Mouse (Mus musculus) Patski (cell line): Measurements from ENCODE around the gene Spata17. TPM values are rescaled to one million over a fixed set of nuclear protein-coding genes. Genes with fewer than 3 reads are reported as not detected.

Experiments used
- ATAC-seq: fragments of 100-300 bp; one replicate; pipeline ENCODE4 v1.8.0; 2021
- CTCF ChIA-PET: fragments of 350-600 bp; sonication (Branson Sonifier 250); formaldehyde crosslinking; loops from one replicate; lab custom pipeline; 2022; ENCODE audit warnings: inconsistent platforms; lab: Charles Lee
- POLR2A ChIA-PET: fragments of 350-600 bp; sonication (Branson Sonifier 250); formaldehyde crosslinking; loops from one replicate; lab custom pipeline; 2022; ENCODE audit warnings: antibody characterized with exemption, inconsistent platforms; lab: Charles Lee
- DNase-seq: peaks from one replicate; pipeline ENCODE4 v3.0.0-alpha.2; 2011; ENCODE audit warnings: low read depth, low spot score
- H3K27me3 ChIP-seq: fragments of 371-371 bp; one replicate; pipeline ENCODE4 v1.5.1; 2021
- CTCF ChIP-seq: fragments of 100-300 bp; IDR thresholded peaks from one replicate; pipeline ENCODE4 v1.5.1; 2021
- in situ Hi-C: fragments of 300-500 bp; cut with MboI; formaldehyde crosslinking; loops from 3 replicates; pipeline ENCODE4 v1.11.1; 2018; ENCODE audit warnings: low pct_unique_long_range_greater_than_20kb, mixed read lengths
- polyA plus RNA-seq: library from polyadenylated mRNA; unstranded; gene quantifications from one replicate; pipeline ENCODE4 v1.2.3, GENCODE M21; 2021

The Spata17 gene
- polyA plus RNA-seq, 1 experiment from 2014 or later, result 1.7 TPM

- ATAC-seq (no peak), DNase-seq (no peak)
- no peaks in the 10 kb centered on the region for H3K27me3 ChIP-seq
- CTCF ChIA-PET, result interaction anchor here (0.9 to 1.5 kb wide), 2 partner anchors 14 to 16 kb away, joined by 3 read pairs; no protein-coding TSS in a partner anchor
- TF ChIP-seq CTCF, result no peak
- in situ Hi-C loops, result no loop called here
- POLR2A ChIA-PET, result interaction anchor here (0.6 to 0.7 kb wide), 2 partner anchors 17 to 709 kb away, joined by 3 to 4 read pairs; no protein-coding TSS in a partner anchor
Measured at GRCm38 (mm10) chr1:187232196-187232955, 17.1 kb upstream of the Spata17 start.

- POLR2A ChIA-PET, result no interaction called here
- no peak for TF ChIP-seq CTCF
- CTCF ChIA-PET, result no interaction called here
- DNase-seq (no peak), ATAC-seq (no peak)
- in situ Hi-C loops, result no loop called here
- no peaks in the 10 kb centered on the region for H3K27me3 ChIP-seq
Measured at GRCm38 (mm10) chr1:187230255-187230654, 15.0 kb upstream of the Spata17 start.

DNA sequence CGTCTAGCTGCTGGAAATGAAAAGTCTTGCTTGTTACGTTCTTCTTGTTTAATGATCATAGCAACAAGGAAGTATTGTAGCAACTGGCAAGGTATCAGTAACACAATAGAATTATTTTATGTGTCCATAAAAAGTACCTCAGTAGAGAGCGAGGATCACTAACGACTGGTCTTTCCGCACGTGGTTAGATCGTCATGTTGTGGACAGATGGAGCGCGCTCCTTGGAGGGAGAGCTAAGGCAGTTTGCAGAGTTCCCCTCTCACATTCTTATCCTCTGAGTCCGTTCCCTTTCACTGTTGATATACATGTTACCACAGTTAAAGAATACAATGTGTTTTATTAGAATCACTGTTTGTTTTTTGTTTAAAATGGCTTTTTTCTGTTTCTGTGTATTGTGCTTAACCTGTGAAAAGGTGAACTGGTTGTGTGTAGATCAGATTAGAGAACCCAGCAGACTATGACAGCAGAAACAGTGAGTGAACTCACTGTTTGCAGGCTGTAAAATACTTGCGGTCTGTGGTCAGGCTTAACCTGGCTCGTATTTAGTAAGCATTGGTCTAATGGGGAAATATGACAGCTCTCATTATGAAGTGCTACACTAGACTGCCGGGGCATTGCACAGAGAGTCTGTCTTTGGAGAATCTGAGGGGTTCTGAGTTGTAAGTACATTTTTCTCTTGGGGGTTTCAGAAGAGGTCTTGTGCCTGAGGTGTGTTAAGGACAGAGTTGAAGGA, 13.3 kb upstream of the Spata17 start:
- POLR2A ChIA-PET, result no interaction called here
- CTCF ChIA-PET, result no interaction called here
- no peak for TF ChIP-seq CTCF
- no peaks in the 10 kb centered on the region for H3K27me3 ChIP-seq
- ATAC-seq (peak; percentile 78), DNase-seq (no peak)
- in situ Hi-C loops, result no loop called here

GRCm38 (mm10) chr1:187226328-187227025, 11.2 kb upstream of the Spata17 start:
- in situ Hi-C loops, result no loop called here
- no peaks in the 10 kb centered on the region for H3K27me3 ChIP-seq
- no peak for TF ChIP-seq CTCF
- ChIA-PET CTCF (interaction anchor here (1.5 kb wide), 1 partner anchor 16 kb away, joined by 4 read pairs; no protein-coding TSS in a partner anchor), POLR2A (interaction anchor here (1.1 kb wide), 1 partner anchor 11 kb away, joined by 3 read pairs; the partner anchor contains the start of genes Gpatch2 and Spata17)
- ATAC-seq (peak; percentile 45), DNase-seq (no peak)

DNA sequence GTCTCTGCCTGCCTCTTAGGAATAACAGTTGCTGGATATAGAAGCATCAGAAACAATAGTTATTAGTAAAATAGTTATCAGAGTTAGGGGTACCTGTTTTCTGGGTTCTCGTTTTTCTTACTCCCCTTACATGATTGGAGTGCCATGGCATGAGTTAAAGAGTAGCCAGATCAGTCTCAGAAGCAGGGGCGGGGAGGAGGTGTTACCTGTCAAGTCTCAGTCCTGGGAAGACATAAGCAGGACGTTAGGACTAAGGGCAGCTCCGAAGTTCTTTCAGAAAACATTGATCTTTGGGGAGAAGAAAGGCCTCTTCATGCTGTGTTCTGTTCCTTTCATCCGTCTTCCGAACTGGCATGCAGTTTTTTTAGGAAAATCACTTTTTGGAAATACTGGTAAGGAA, 5.5 kb upstream of the Spata17 start:
- ChIA-PET CTCF (no interaction called here), POLR2A (no interaction called here)
- no peaks in the 10 kb centered on the region for H3K27me3 ChIP-seq
- no peak for ATAC-seq
- in situ Hi-C loops, result no loop called here
- TF ChIP-seq CTCF, result no peak
- DNase-seq, result no peak

DNA sequence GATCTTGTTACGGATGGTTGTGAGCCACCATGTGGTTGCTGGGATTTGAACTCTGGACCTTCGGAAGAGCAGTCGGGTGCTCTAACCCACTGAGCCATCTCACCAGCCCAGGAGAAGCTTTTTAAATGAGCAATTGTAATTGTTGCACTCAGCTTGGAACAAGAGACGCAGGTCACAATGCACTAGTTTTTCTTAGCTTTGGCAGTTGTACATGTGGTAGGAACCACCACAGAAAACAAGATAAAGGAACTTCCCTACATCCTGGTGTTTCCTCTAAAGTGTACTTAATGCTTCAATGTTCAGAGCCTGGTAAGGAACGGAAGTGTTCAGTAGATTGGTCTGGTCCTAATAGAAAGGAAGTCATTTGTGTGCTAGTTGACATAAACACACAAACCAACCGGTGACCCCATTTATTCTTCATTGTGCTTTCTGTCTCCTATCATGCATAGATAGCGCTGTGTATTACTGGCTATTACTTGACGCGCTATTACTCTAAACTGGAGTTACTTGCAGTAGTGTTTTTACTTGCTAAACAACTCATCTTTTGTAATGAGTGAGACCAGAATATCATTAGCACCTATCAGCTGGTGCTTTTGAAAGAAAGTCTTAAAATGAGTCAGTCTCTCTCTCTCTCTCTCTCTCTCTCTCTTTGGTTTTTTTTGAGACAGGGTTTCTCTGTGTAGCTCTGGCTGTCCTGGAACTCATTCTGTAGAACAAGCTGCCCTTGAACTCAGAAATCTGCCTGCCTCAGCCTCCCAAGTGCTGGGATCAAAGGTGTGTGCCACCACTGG, 1.6 kb upstream of the Spata17 start:
- ChIA-PET CTCF (interaction anchor here (0.9 kb wide), 1 partner anchor 16 kb away, joined by 3 read pairs; no protein-coding TSS in a partner anchor), POLR2A (no interaction called here)
- in situ Hi-C loops, result no loop called here
- ATAC-seq, result no peak
- no peak for TF ChIP-seq CTCF
- H3K27me3 ChIP-seq, result no peaks in the 10 kb centered on the region
- no peak for DNase-seq

DNA sequence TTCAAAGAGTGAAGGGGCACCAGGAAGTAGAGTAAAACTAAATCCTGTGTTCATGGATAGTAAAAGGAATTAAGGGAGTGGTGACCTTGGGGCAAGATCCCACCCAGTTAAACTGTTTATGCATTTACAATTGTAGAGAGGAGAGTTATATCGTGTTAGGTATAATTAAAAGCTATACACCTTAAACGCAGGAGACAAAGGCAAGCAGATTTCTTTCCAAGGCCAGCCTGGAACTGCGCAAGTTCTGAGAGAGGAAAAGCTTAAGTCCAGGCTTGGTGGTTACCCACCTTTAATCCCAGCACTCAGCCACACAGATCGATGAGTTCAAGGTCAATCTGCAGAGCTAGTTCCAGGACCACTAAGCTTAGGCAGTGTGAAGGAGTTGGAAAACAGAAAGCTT, 4.5 kb downstream of the Spata17 start:
- ATAC-seq (no peak), DNase-seq (no peak)
- ChIA-PET POLR2A (interaction anchor here (0.6 kb wide), 1 partner anchor 599 kb away, joined by 5 read pairs; no protein-coding TSS in a partner anchor), CTCF (interaction anchor here (1.3 kb wide), 1 partner anchor 15 kb away, joined by 4 read pairs; no protein-coding TSS in a partner anchor)
- no peaks in the 10 kb centered on the region for H3K27me3 ChIP-seq
- in situ Hi-C loops, result no loop called here
- no peak for TF ChIP-seq CTCF

DNA sequence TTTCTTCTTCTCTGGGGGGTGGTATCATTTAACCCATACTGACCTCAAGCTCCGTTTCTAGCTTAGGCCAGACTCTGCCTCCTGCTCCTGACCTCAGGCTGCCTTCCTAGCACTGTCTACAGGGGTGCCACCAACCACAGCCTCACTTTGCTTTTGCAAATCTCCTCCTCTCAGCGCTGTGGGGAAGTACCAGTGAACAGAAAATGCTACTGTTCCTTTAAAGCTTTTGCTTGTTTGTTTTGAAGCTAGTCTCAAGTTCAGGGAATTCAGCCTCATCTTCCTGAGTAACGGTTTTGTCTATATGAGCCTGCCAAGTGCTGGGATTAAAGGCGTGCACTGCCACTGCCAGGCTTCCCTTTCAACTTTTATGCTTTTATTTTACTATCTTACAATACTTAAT, 5.8 kb downstream of the Spata17 start:
- DNase-seq (no peak), ATAC-seq (no peak)
- CTCF ChIA-PET, result no interaction called here
- TF ChIP-seq CTCF, result no peak
- POLR2A ChIA-PET, result no interaction called here
- in situ Hi-C loops, result no loop called here
- no peaks in the 10 kb centered on the region for H3K27me3 ChIP-seq

DNA sequence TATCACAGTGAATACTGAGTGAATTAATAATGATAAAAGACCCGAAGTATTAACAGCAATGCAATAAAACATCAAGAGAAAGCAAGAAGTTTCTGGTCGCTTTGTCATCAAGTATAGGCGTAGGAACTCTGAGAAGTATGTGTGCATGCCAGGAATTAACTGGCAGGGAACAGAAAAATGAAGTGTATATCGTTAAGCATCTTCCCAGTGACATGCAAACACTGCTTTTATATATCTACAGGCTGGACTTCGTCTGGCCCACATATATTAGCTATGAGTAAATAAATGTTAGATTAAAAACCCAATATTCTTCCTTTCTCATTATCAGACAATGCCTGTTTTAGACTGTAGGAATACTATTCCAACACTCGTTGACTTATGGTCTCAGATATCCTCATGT, 9.8 kb downstream of the Spata17 start:
- H3K27me3 ChIP-seq, result no peaks in the 10 kb centered on the region
- CTCF ChIA-PET, result interaction anchor here (1.6 kb wide), 1 partner anchor 29 kb away, joined by 3 read pairs; no protein-coding TSS in a partner anchor
- ATAC-seq, result no peak
- in situ Hi-C loops, result no loop called here
- POLR2A ChIA-PET, result no interaction called here
- TF ChIP-seq CTCF, result no peak
- no peak for DNase-seq

DNA sequence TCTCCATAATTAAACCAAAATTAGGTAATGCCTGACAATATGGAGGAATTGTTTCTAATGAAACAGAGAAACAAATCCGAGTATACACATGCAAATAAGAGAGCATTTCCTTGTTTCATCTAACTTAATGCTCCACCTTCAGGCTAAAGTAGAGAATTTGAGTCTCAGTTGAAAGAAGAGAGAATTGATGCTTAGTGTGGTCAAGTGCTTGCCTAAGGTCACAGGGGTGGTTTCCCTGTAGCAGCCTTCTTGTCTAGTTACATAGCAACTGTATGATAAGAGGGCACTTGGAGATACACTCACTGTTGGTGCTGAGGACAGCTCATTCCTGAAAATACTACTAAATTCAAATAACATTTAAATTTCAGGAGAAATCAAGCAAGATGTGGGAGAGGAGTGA, 36.7 kb downstream of the Spata17 start:
- ChIA-PET CTCF (no interaction called here), POLR2A (no interaction called here)
- ATAC-seq, result no peak
- H3K27me3 ChIP-seq, result no peaks in the 10 kb centered on the region
- DNase-seq, result no peak
- in situ Hi-C loops, result no loop called here
- no peak for TF ChIP-seq CTCF
